Mouse (Mus musculus): ENCODE measurements at regions not wholly inside any gene's neighbourhood (a gene's known extent, or its start where the extent isn't known, plus 50 kb on each side); places are given as distances from the start of the nearest gene placed in this dataset.

- Histone ChIP-seq H3K36me3 (ENCODE audit: control insufficient read depth, insufficient read depth, low read length, poor library complexity, severe bottlenecking) (no peaks in the 10 kb centered on the region), H3K27me3 (ENCODE audit: control insufficient read depth, insufficient read depth, low read length, poor library complexity, severe bottlenecking) (no peaks in the 10 kb centered on the region), H3K9ac (ENCODE audit: low read depth, poor library complexity, severe bottlenecking) (no peak overlapping the region), H3K27ac (ENCODE audit: insufficient read depth, low read length) (no peak overlapping the region), H3K4me1 (ENCODE audit: control insufficient read depth, insufficient read depth, low read length) (no peaks in the 10 kb centered on the region), H3K4me3 (ENCODE audit: low read depth, low read length) (no peak overlapping the region), H3K9me3 (replicated peaks; ENCODE audit: control insufficient read depth, insufficient read depth, low read length, poor library complexity, severe bottlenecking) (no peaks in the 10 kb centered on the region)
- TF ChIP-seq POLR2A (IDR thresholded peaks at IDR 0.05; ENCODE audit: insufficient read depth, low read length) (no peak), EP300 (IDR thresholded peaks at IDR 0.05; ENCODE audit: insufficient read depth, low read depth, low read length) (no peak), CTCF (IDR thresholded peaks at IDR 0.05; ENCODE audit: low read depth, low read length) (no peak)
Measured at GRCm38 (mm10) chr13:63627184-63627893, 53.9 kb upstream of the Ptch1 start.

GRCm38 (mm10) chr13:63627894-63628287 is 54.5 kb upstream of the Ptch1 start:
- H3K36me3 ChIP-seq (ENCODE audit: control insufficient read depth, insufficient read depth, low read length, poor library complexity, severe bottlenecking): no peaks in the 10 kb centered on the region
- no peak overlapping the region for H3K9ac ChIP-seq (ENCODE audit: low read depth, poor library complexity, severe bottlenecking)
- TF ChIP-seq POLR2A (IDR thresholded peaks at IDR 0.05; ENCODE audit: insufficient read depth, low read length) (no peak), EP300 (IDR thresholded peaks at IDR 0.05; ENCODE audit: insufficient read depth, low read depth, low read length) (no peak), CTCF (IDR thresholded peaks at IDR 0.05; ENCODE audit: low read depth, low read length) (no peak)
- no peak overlapping the region for H3K4me3 ChIP-seq (ENCODE audit: low read depth, low read length)
- H3K27me3 ChIP-seq (ENCODE audit: control insufficient read depth, insufficient read depth, low read length, poor library complexity, severe bottlenecking): no peaks in the 10 kb centered on the region
- H3K4me1 ChIP-seq (ENCODE audit: control insufficient read depth, insufficient read depth, low read length): no peaks in the 10 kb centered on the region
- no peaks in the 10 kb centered on the region for H3K9me3 ChIP-seq (replicated peaks; ENCODE audit: control insufficient read depth, insufficient read depth, low read length, poor library complexity, severe bottlenecking)
- no peak overlapping the region for H3K27ac ChIP-seq (ENCODE audit: insufficient read depth, low read length)

GRCm38 (mm10) chr13:63631771-63632347 is 58.5 kb upstream of the Ptch1 start:
- Histone ChIP-seq H3K27ac (ENCODE audit: insufficient read depth, low read length) (no peak overlapping the region), H3K4me3 (ENCODE audit: low read depth, low read length) (no peak overlapping the region), H3K4me1 (ENCODE audit: control insufficient read depth, insufficient read depth, low read length) (no peaks in the 10 kb centered on the region), H3K9me3 (replicated peaks; ENCODE audit: control insufficient read depth, insufficient read depth, low read length, poor library complexity, severe bottlenecking) (no peaks in the 10 kb centered on the region), H3K9ac (ENCODE audit: low read depth, poor library complexity, severe bottlenecking) (no peak overlapping the region), H3K36me3 (ENCODE audit: control insufficient read depth, insufficient read depth, low read length, poor library complexity, severe bottlenecking) (no peaks in the 10 kb centered on the region), H3K27me3 (ENCODE audit: control insufficient read depth, insufficient read depth, low read length, poor library complexity, severe bottlenecking) (no peaks in the 10 kb centered on the region)
- TF ChIP-seq POLR2A (IDR thresholded peaks at IDR 0.05; ENCODE audit: insufficient read depth, low read length) (no peak), CTCF (IDR thresholded peaks at IDR 0.05; ENCODE audit: low read depth, low read length) (no peak), EP300 (IDR thresholded peaks at IDR 0.05; ENCODE audit: insufficient read depth, low read depth, low read length) (no peak)

- H3K4me1 ChIP-seq (ENCODE audit: control insufficient read depth, insufficient read depth, low read length): no peaks in the 10 kb centered on the region
- H3K27me3 ChIP-seq (ENCODE audit: control insufficient read depth, insufficient read depth, low read length, poor library complexity, severe bottlenecking): no peaks in the 10 kb centered on the region
- no peak overlapping the region for H3K27ac ChIP-seq (ENCODE audit: insufficient read depth, low read length)
- H3K9ac ChIP-seq (ENCODE audit: low read depth, poor library complexity, severe bottlenecking): no peak overlapping the region
- no peaks in the 10 kb centered on the region for H3K36me3 ChIP-seq (ENCODE audit: control insufficient read depth, insufficient read depth, low read length, poor library complexity, severe bottlenecking)
- no peak for TF ChIP-seq POLR2A (IDR thresholded peaks at IDR 0.05; ENCODE audit: insufficient read depth, low read length)
- TF ChIP-seq CTCF (IDR thresholded peaks at IDR 0.05; ENCODE audit: low read depth, low read length): no peak
- no peak for TF ChIP-seq EP300 (IDR thresholded peaks at IDR 0.05; ENCODE audit: insufficient read depth, low read depth, low read length)
- no peaks in the 10 kb centered on the region for H3K9me3 ChIP-seq (replicated peaks; ENCODE audit: control insufficient read depth, insufficient read depth, low read length, poor library complexity, severe bottlenecking)
- H3K4me3 ChIP-seq (ENCODE audit: low read depth, low read length): no peak overlapping the region
Measured at GRCm38 (mm10) chr13:63634294-63634693, 60.9 kb upstream of the Ptch1 start.

GRCm38 (mm10) chr13:63641649-63642226 is 68.3 kb upstream of the Ptch1 start:
- no peak overlapping the region for H3K9ac ChIP-seq (ENCODE audit: low read depth, poor library complexity, severe bottlenecking)
- H3K27me3 ChIP-seq (ENCODE audit: control insufficient read depth, insufficient read depth, low read length, poor library complexity, severe bottlenecking): no peaks in the 10 kb centered on the region
- H3K36me3 ChIP-seq (ENCODE audit: control insufficient read depth, insufficient read depth, low read length, poor library complexity, severe bottlenecking): no peaks in the 10 kb centered on the region
- H3K27ac ChIP-seq (ENCODE audit: insufficient read depth, low read length): no peak overlapping the region
- no peak for TF ChIP-seq EP300 (IDR thresholded peaks at IDR 0.05; ENCODE audit: insufficient read depth, low read depth, low read length)
- TF ChIP-seq CTCF (IDR thresholded peaks at IDR 0.05; ENCODE audit: low read depth, low read length): no peak
- no peak for TF ChIP-seq POLR2A (IDR thresholded peaks at IDR 0.05; ENCODE audit: insufficient read depth, low read length)
- no peaks in the 10 kb centered on the region for H3K9me3 ChIP-seq (replicated peaks; ENCODE audit: control insufficient read depth, insufficient read depth, low read length, poor library complexity, severe bottlenecking)
- no peak overlapping the region for H3K4me3 ChIP-seq (ENCODE audit: low read depth, low read length)
- no peaks in the 10 kb centered on the region for H3K4me1 ChIP-seq (ENCODE audit: control insufficient read depth, insufficient read depth, low read length)

GRCm38 (mm10) chr13:63642617-63643016 is 69.2 kb upstream of the Ptch1 start:
- H3K9me3 ChIP-seq (replicated peaks; ENCODE audit: control insufficient read depth, insufficient read depth, low read length, poor library complexity, severe bottlenecking): no peaks in the 10 kb centered on the region
- H3K36me3 ChIP-seq (ENCODE audit: control insufficient read depth, insufficient read depth, low read length, poor library complexity, severe bottlenecking): no peaks in the 10 kb centered on the region
- H3K9ac ChIP-seq (ENCODE audit: low read depth, poor library complexity, severe bottlenecking): no peak overlapping the region
- H3K27ac ChIP-seq (ENCODE audit: insufficient read depth, low read length): no peak overlapping the region
- no peaks in the 10 kb centered on the region for H3K4me1 ChIP-seq (ENCODE audit: control insufficient read depth, insufficient read depth, low read length)
- H3K4me3 ChIP-seq (ENCODE audit: low read depth, low read length): no peak overlapping the region
- no peak for TF ChIP-seq EP300 (IDR thresholded peaks at IDR 0.05; ENCODE audit: insufficient read depth, low read depth, low read length)
- TF ChIP-seq POLR2A (IDR thresholded peaks at IDR 0.05; ENCODE audit: insufficient read depth, low read length): no peak
- no peak for TF ChIP-seq CTCF (IDR thresholded peaks at IDR 0.05; ENCODE audit: low read depth, low read length)
- no peaks in the 10 kb centered on the region for H3K27me3 ChIP-seq (ENCODE audit: control insufficient read depth, insufficient read depth, low read length, poor library complexity, severe bottlenecking)
